Mouse (Mus musculus): ENCODE results near the gene Izumo4. TPM values are rescaled to one million over a fixed set of nuclear protein-coding genes. Genes with fewer than 3 reads are reported as not detected.

The Izumo4 gene
- total and polyA plus RNA-seq, 3 experiments = 2.7 to 9.6 (median 5.9) TPM

- H3K27ac ChIP-seq (ENCODE audit: insufficient read depth, low read depth) = peak overlapping the region; percentile 100
- DNase-seq (ENCODE audit: extremely low read depth) = peak; percentile 93
- dilution Hi-C loops (cut with MboI; ENCODE audit: extremely low pct_ligation_motif_present, extremely low pct_unique_long_range_greater_than_20kb, low sequenced_read_pairs) = no loop called here
- H3K4me1 ChIP-seq (ENCODE audit: control insufficient read depth in 1 of 2, insufficient read depth in 2 of 2) = peaks cover 52 to 89% of the 10 kb centered on the region in 2 experiments
- H3K79me2 ChIP-seq (replicated peaks; ENCODE audit: control insufficient read depth, extremely low read depth, insufficient read depth, poor library complexity, severe bottlenecking) = peaks cover 30% of the 10 kb centered on the region
- peak overlapping the region; percentile 45; the same call in 1 of the 2 replicates for H3K9ac ChIP-seq (ENCODE audit: insufficient read depth, low read depth)
- peaks cover 4 to 31% of the 10 kb centered on the region in 2 experiments for H3K36me3 ChIP-seq (replicated peaks in 1 of 2; ENCODE audit: control insufficient read depth in 1 of 2, insufficient read depth in 1 of 2, low read length in 1 of 2)
- H3K9me3 ChIP-seq (replicated peaks; ENCODE audit: low read length) = no peaks in the 10 kb centered on the region
- in situ Hi-C loops (cut with MboI; ENCODE audit: low pct_ligation_motif_present, low pct_unique_long_range_greater_than_20kb, low sequenced_read_pairs) = loop anchor here (25.0 kb wide), 1 partner anchor 259 kb away; the partner anchor contains the start of gene Tcf3
- no peaks in the 10 kb centered on the region for H3K27me3 ChIP-seq (replicated peaks)
- TF ChIP-seq NRF1 (IDR thresholded peaks at IDR 0.05; ENCODE audit: low read depth, low read length) = peak; percentile 23; the same call in 1 of the 2 replicates
- peak; percentile 68; the same call in 1 of the 2 replicates for TF ChIP-seq CHD1 (IDR thresholded peaks at IDR 0.05; ENCODE audit: low read depth, low read length)
- TF ChIP-seq RAD21 (IDR thresholded peaks at IDR 0.05; ENCODE audit: low read depth, low read length) = no peak; the same call in none of the 2 replicates
- peak; percentile 93 for TF ChIP-seq MAZ (IDR thresholded peaks at IDR 0.05; ENCODE audit: low read depth, low read length)
- peak; percentile 95 for TF ChIP-seq IRF4 (IDR thresholded peaks at IDR 0.05; ENCODE audit: low read depth, low read length)
- TF ChIP-seq MXI1 (IDR thresholded peaks at IDR 0.05; ENCODE audit: low read depth, low read length) = peak; percentile 65; the same call in 1 of the 2 replicates
- peak; percentile 99 for TF ChIP-seq BHLHE40 (IDR thresholded peaks at IDR 0.05; ENCODE audit: low read depth, low read length)
- no peak; the same call in 1 of the 2 replicates for TF ChIP-seq ELF1 (IDR thresholded peaks at IDR 0.05; ENCODE audit: low read depth, low read length)
- no peak; the same call in 1 of the 2 replicates for TF ChIP-seq UBTF (IDR thresholded peaks at IDR 0.05; ENCODE audit: low read depth, low read length)
- peak; percentile 90 for TF ChIP-seq MAX (IDR thresholded peaks at IDR 0.05; ENCODE audit: low read length)
- no peak for TF ChIP-seq SMC3 (IDR thresholded peaks at IDR 0.05; ENCODE audit: low read depth, low read length)
- TF ChIP-seq GABPA (IDR thresholded peaks at IDR 0.05; ENCODE audit: insufficient replicate concordance, low read depth, low read length) = no peak
- peak; percentile 42 for TF ChIP-seq JUND (conservative IDR thresholded peaks at IDR 0.05; ENCODE audit: low read depth, low read length)
- peak; percentile 70 for TF ChIP-seq JUN (IDR thresholded peaks at IDR 0.05; ENCODE audit: insufficient read depth, low read depth, low read length)
- TF ChIP-seq KAT2A (IDR thresholded peaks at IDR 0.05; ENCODE audit: insufficient replicate concordance, low read length) = 0 out of 2 replicates have a peak, but pooled peaks have one; percentile 69
- TF ChIP-seq USF2 (conservative IDR thresholded peaks at IDR 0.05; ENCODE audit: low read depth, low read length) = no peak; the same call in 1 of the 2 replicates
- peak; percentile 48 for TF ChIP-seq USF1 (IDR thresholded peaks at IDR 0.05; ENCODE audit: low read depth, low read length)
- no peak; the same call in 1 of the 2 replicates for TF ChIP-seq ZC3H11A (IDR thresholded peaks at IDR 0.05; ENCODE audit: low read depth, low read length)
- peak; percentile 94 for TF ChIP-seq MEF2A (IDR thresholded peaks at IDR 0.05; ENCODE audit: borderline replicate concordance, low read depth, low read length)
- TF ChIP-seq TBP (conservative IDR thresholded peaks at IDR 0.05; ENCODE audit: low read depth, low read length) = peak; percentile 67; the same call in 1 of the 2 replicates
- no peak for TF ChIP-seq E2F4 (IDR thresholded peaks at IDR 0.05; ENCODE audit: insufficient replicate concordance, low read depth, low read length)
- TF ChIP-seq ZKSCAN1 (IDR thresholded peaks at IDR 0.05; ENCODE audit: borderline replicate concordance, low read depth, low read length) = no peak
- TF ChIP-seq TCF12 (IDR thresholded peaks at IDR 0.05; ENCODE audit: low read depth, low read length) = peak; percentile 99
- peak; percentile 92 for TF ChIP-seq EP300 (IDR thresholded peaks at IDR 0.05; ENCODE audit: low read length)
- TF ChIP-seq SIN3A (IDR thresholded peaks at IDR 0.05; ENCODE audit: low read length) = peak; percentile 89
- peak; percentile 94 for TF ChIP-seq RCOR1 (conservative IDR thresholded peaks at IDR 0.05; ENCODE audit: low read depth, low read length)
- no peak; the same call in 1 of the 2 replicates for TF ChIP-seq ZMIZ1 (IDR thresholded peaks at IDR 0.05; ENCODE audit: low read depth, low read length)
- TF ChIP-seq CHD2 (IDR thresholded peaks at IDR 0.05; ENCODE audit: low read length) = peak; percentile 86
- TF ChIP-seq POLR2AphosphoS2 (IDR thresholded peaks at IDR 0.05; ENCODE audit: low read depth, low read length) = no peak
- peak; percentile 71; the same call in 1 of the 2 replicates for TF ChIP-seq MAFK (IDR thresholded peaks at IDR 0.05; ENCODE audit: insufficient replicate concordance, low read length)
- TF ChIP-seq PAX5 (IDR thresholded peaks at IDR 0.05; ENCODE audit: low read length) = no peak
- peak; percentile 95 for TF ChIP-seq MYC (IDR thresholded peaks at IDR 0.05; ENCODE audit: low read depth, low read length)
- TF ChIP-seq CTCF (conservative IDR thresholded peaks at IDR 0.05 in 1 of 2, IDR thresholded peaks at IDR 0.05 in 1 of 2; ENCODE audit: low read depth in 2 of 2, low read length in 2 of 2) = no peak
- TF ChIP-seq POLR2A (IDR thresholded peaks at IDR 0.05; ENCODE audit: low read depth, low read length) = peak; percentile 68
- TF ChIP-seq ETS1 (conservative IDR thresholded peaks at IDR 0.05; ENCODE audit: low read depth, low read length) = peak; percentile 98
- TF ChIP-seq HCFC1 (IDR thresholded peaks at IDR 0.05; ENCODE audit: low read depth, low read length) = peak; percentile 43; the same call in 1 of the 2 replicates
- no peak for TF ChIP-seq ZNF384 (IDR thresholded peaks at IDR 0.05; ENCODE audit: low read depth, low read length)
- no peak; the same call in none of the 2 replicates for TF ChIP-seq NELFE (IDR thresholded peaks at IDR 0.05; ENCODE audit: low read depth, low read length)
- H3K4me3 ChIP-seq (replicated peaks in 1 of 3; ENCODE audit: low read depth in 2 of 3, low read length in 2 of 3, poor library complexity in 1 of 3) = no peak overlapping the region
- peak overlapping the region; percentile 91 for H3K4me2 ChIP-seq (ENCODE audit: insufficient read depth, low read depth, poor library complexity, severe bottlenecking)
Measured at GRCm38 (mm10) chr10:80695801-80696501, 6.0 kb upstream of the Izumo4 start.

Measured in CH12.LX (cell line).